Mouse (Mus musculus) midbrain, embryonic 12.5 days (tissue): Measurements from ENCODE around the gene Sarnp. TPM values are rescaled to one million over a fixed set of nuclear protein-coding genes. Genes with fewer than 3 reads are reported as not detected.

Source experiments
- ATAC-seq: fragments of 200-750 bp; cut with Nextera tagmentation; 2 replicates; pipeline ENCODE4 v1.8.0; 2017; ENCODE audit warnings: low read depth, moderate TSS enrichment, moderate library complexity; ENCODE audit not compliant: low FRiP score
- H3K27ac ChIP-seq: fragments of 300-500 bp; sonication (generic); replicated peaks from 2 replicates; pipeline ENCODE4 v1.5.1; 2016; ENCODE audit warnings: mild to moderate bottlenecking
- H3K27me3 ChIP-seq: fragments of 300-500 bp; sonication (generic); 2 replicates; pipeline ENCODE4 v1.6.1; 2016; ENCODE audit warnings: mild to moderate bottlenecking
- H3K36me3 ChIP-seq: fragments of 300-500 bp; sonication (generic); 2 replicates; pipeline ENCODE4 v1.6.1; 2016
- H3K4me1 ChIP-seq: fragments of 300-500 bp; sonication (generic); 2 replicates; pipeline ENCODE4 v1.6.1; 2016
- H3K4me2 ChIP-seq: fragments of 300-500 bp; sonication (generic); replicated peaks from 2 replicates; pipeline ENCODE4 v1.6.1; 2016; ENCODE audit warnings: mild to moderate bottlenecking, moderate library complexity
- H3K4me3 ChIP-seq: fragments of 300-500 bp; sonication (generic); 2 replicates; pipeline ENCODE4 v1.5.1; 2016; ENCODE audit warnings: mild to moderate bottlenecking
- H3K9ac ChIP-seq: fragments of 300-500 bp; sonication (generic); replicated peaks from 2 replicates; pipeline ENCODE4 v1.6.1; 2016; ENCODE audit warnings: mild to moderate bottlenecking, moderate library complexity
- H3K9me3 ChIP-seq: fragments of 300-500 bp; sonication (generic); 2 replicates; pipeline ENCODE4 v1.6.1; 2016; ENCODE audit warnings: mild to moderate bottlenecking
- WGBS: fragments of 180-500 bp; shearing (Covaris S2); methylation state at CpG from one replicate; pipeline ENCODE4 v1.1.7; 2016; 5-methylcytosine and 5-hydroxymethylcytosine counted together
- polyA plus RNA-seq: library from polyadenylated mRNA; unstranded; fragments of >200 nt; fragmentation: Nextera tagmentation; extraction: Ambion mirVana; gene quantifications from 2 replicates; pipeline ENCODE4 v1.2.1, GENCODE M21; 2016

Gene Sarnp
- 217 and 219 TPM in 2 replicates for polyA plus RNA-seq

- Histone ChIP-seq H3K9me3 (no peaks in the 10 kb centered on the region), H3K4me1 (peaks cover 8% of the 10 kb centered on the region; the same call in 1 of the 2 replicates), H3K9ac (no peak within 1 kb of the TSS), H3K36me3 (peaks cover 67% of the 10 kb centered on the region), H3K27me3 (no peaks in the 10 kb centered on the region), H3K27ac (no peak within 1 kb of the TSS), H3K4me2 (no peak within 1 kb of the TSS), H3K4me3 (no peak within 1 kb of the TSS)
- WGBS = 91% methylated on average over 13 of the region's 13 CpGs
- no peak for ATAC-seq
Measured at GRCm38 (mm10) chr10:128817033-128817432, at the start of gene Sarnp. TSS of gene Sarnp (plus strand) at chr10:128817333.

GRCm38 (mm10) chr10:128772895-128773294 lies 44.2 kb upstream of the Sarnp start:
- Histone ChIP-seq H3K9me3 (no peaks in the 10 kb centered on the region), H3K27ac (no peak overlapping the region), H3K4me3 (no peak overlapping the region), H3K27me3 (no peaks in the 10 kb centered on the region), H3K36me3 (0 out of 2 replicates have a peak, but pooled peaks cover 7% of the 10 kb centered on the region), H3K4me2 (no peak overlapping the region), H3K9ac (no peak overlapping the region), H3K4me1 (no peaks in the 10 kb centered on the region)
- ATAC-seq = no peak
- 78% methylated on average over 2 of the region's 2 CpGs for WGBS

- Histone ChIP-seq H3K4me1 (no peaks in the 10 kb centered on the region), H3K9ac (no peak overlapping the region), H3K36me3 (no peaks in the 10 kb centered on the region), H3K4me2 (no peak overlapping the region), H3K27me3 (no peaks in the 10 kb centered on the region), H3K4me3 (no peak overlapping the region), H3K27ac (no peak overlapping the region), H3K9me3 (no peaks in the 10 kb centered on the region)
- WGBS = 36% methylated on average over 5 of the region's 5 CpGs
- ATAC-seq = no peak
Measured at GRCm38 (mm10) chr10:128773685-128774084, 43.4 kb upstream of the Sarnp start.

- Histone ChIP-seq H3K27ac (no peak overlapping the region), H3K4me2 (no peak overlapping the region)
Measured at GRCm38 (mm10) chr10:128778441-128778840, 38.7 kb upstream of the Sarnp start.

GRCm38 (mm10) chr10:128779011-128779795 lies 37.9 kb upstream of the Sarnp start:
- no peaks in the 10 kb centered on the region for H3K36me3 ChIP-seq
- no peak for ATAC-seq
- H3K4me3 ChIP-seq = no peak overlapping the region
- H3K4me1 ChIP-seq = no peaks in the 10 kb centered on the region
- WGBS = 28% methylated on average over 8 of the region's 8 CpGs
- H3K4me2 ChIP-seq = no peak overlapping the region
- no peaks in the 10 kb centered on the region for H3K27me3 ChIP-seq
- peaks cover 7% of the 10 kb centered on the region for H3K9me3 ChIP-seq
- H3K9ac ChIP-seq = no peak overlapping the region
- H3K27ac ChIP-seq = no peak overlapping the region

More at GRCm38 (mm10) chr10:128778441-128778840, 38.7 kb upstream of the Sarnp start:
- H3K27me3 ChIP-seq = no peaks in the 10 kb centered on the region
- H3K9me3 ChIP-seq = no peaks in the 10 kb centered on the region
- WGBS = 85% methylated on average over 2 of the region's 2 CpGs
- H3K9ac ChIP-seq = no peak overlapping the region
- no peaks in the 10 kb centered on the region for H3K36me3 ChIP-seq
- H3K4me3 ChIP-seq = no peak overlapping the region
- no peaks in the 10 kb centered on the region for H3K4me1 ChIP-seq
- no peak for ATAC-seq

- Histone ChIP-seq H3K9me3 (peaks cover 10% of the 10 kb centered on the region), H3K4me1 (no peaks in the 10 kb centered on the region), H3K4me3 (no peak overlapping the region), H3K4me2 (no peak overlapping the region), H3K27ac (no peak overlapping the region), H3K36me3 (no peaks in the 10 kb centered on the region), H3K27me3 (no peaks in the 10 kb centered on the region), H3K9ac (no peak overlapping the region)
- 95% methylated on average over 1 of the region's 1 CpGs for WGBS
- ATAC-seq = no peak
Measured at GRCm38 (mm10) chr10:128780200-128780599, 36.9 kb upstream of the Sarnp start.

GRCm38 (mm10) chr10:128790398-128791124 lies 26.6 kb upstream of the Sarnp start, which contains the start of gene Mmp19:
TSS of gene Mmp19 (plus strand) at chr10:128790910.
- no peak within 1 kb of the TSS for H3K27ac ChIP-seq
- WGBS = 62% methylated on average over 7 of the region's 7 CpGs
- H3K4me3 ChIP-seq = no peak within 1 kb of the TSS
- no peak within 1 kb of the TSS for H3K4me2 ChIP-seq
- peaks cover 2% of the 10 kb centered on the region; the same call in 1 of the 2 replicates for H3K27me3 ChIP-seq
- H3K4me1 ChIP-seq = no peaks in the 10 kb centered on the region
- no peak within 1 kb of the TSS for H3K9ac ChIP-seq
- ATAC-seq = no peak
- H3K36me3 ChIP-seq = no peaks in the 10 kb centered on the region
- H3K9me3 ChIP-seq = no peaks in the 10 kb centered on the region

GRCm38 (mm10) chr10:128792041-128792440 lies 25.1 kb upstream of the Sarnp start:
- H3K4me1 ChIP-seq = no peaks in the 10 kb centered on the region
- ATAC-seq = no peak
- no peak overlapping the region for H3K27ac ChIP-seq
- peaks cover 2% of the 10 kb centered on the region; the same call in 1 of the 2 replicates for H3K27me3 ChIP-seq
- no peaks in the 10 kb centered on the region for H3K36me3 ChIP-seq
- H3K4me2 ChIP-seq = no peak overlapping the region
- H3K9me3 ChIP-seq = no peaks in the 10 kb centered on the region
- no peak overlapping the region for H3K9ac ChIP-seq
- H3K4me3 ChIP-seq = no peak overlapping the region

GRCm38 (mm10) chr10:128793258-128793657 lies 23.9 kb upstream of the Sarnp start:
- Histone ChIP-seq H3K4me2 (no peak overlapping the region), H3K36me3 (no peaks in the 10 kb centered on the region), H3K27ac (no peak overlapping the region), H3K9me3 (no peaks in the 10 kb centered on the region), H3K4me3 (no peak overlapping the region), H3K27me3 (peaks cover 2% of the 10 kb centered on the region; the same call in 1 of the 2 replicates), H3K4me1 (no peaks in the 10 kb centered on the region), H3K9ac (no peak overlapping the region)
- WGBS = 95% methylated on average over 1 of the region's 1 CpGs
- no peak for ATAC-seq

- Histone ChIP-seq H3K36me3 (no peaks in the 10 kb centered on the region), H3K4me1 (no peaks in the 10 kb centered on the region), H3K27me3 (peaks cover 2% of the 10 kb centered on the region; the same call in 1 of the 2 replicates), H3K9ac (no peak overlapping the region), H3K4me2 (no peak overlapping the region), H3K4me3 (no peak overlapping the region), H3K27ac (no peak overlapping the region), H3K9me3 (no peaks in the 10 kb centered on the region)
- no peak for ATAC-seq
- WGBS = 90% methylated on average over 5 of the region's 5 CpGs
Measured at GRCm38 (mm10) chr10:128794391-128794790, 22.7 kb upstream of the Sarnp start.

GRCm38 (mm10) chr10:128795581-128795980 lies 21.6 kb upstream of the Sarnp start:
- Histone ChIP-seq H3K9ac (no peak overlapping the region), H3K4me3 (no peak overlapping the region), H3K4me1 (no peaks in the 10 kb centered on the region), H3K27me3 (peaks cover 2% of the 10 kb centered on the region; the same call in 1 of the 2 replicates), H3K4me2 (no peak overlapping the region), H3K27ac (no peak overlapping the region), H3K9me3 (no peaks in the 10 kb centered on the region), H3K36me3 (peaks cover 5% of the 10 kb centered on the region; the same call in 1 of the 2 replicates)
- WGBS = 100% methylated on average over 3 of the region's 3 CpGs
- ATAC-seq = no peak

GRCm38 (mm10) chr10:128798676-128799075 lies 18.5 kb upstream of the Sarnp start:
- no peak for ATAC-seq
- Histone ChIP-seq H3K9me3 (no peaks in the 10 kb centered on the region), H3K27me3 (peaks cover 2% of the 10 kb centered on the region; the same call in 1 of the 2 replicates), H3K4me3 (no peak overlapping the region), H3K4me1 (peaks cover 17% of the 10 kb centered on the region), H3K9ac (no peak overlapping the region), H3K4me2 (no peak overlapping the region), H3K27ac (no peak overlapping the region), H3K36me3 (peaks cover 13% of the 10 kb centered on the region)
- 89% methylated on average over 8 of the region's 8 CpGs for WGBS
